Mouse (Mus musculus) erythroblast, embryonic 14.5 days (primary cell): ENCODE data around the gene Raet1e. TPM values are rescaled to one million over a fixed set of nuclear protein-coding genes. Genes with fewer than 3 reads are reported as not detected.
"Not testable (repeated sequence)": the region's sequence is repeated elsewhere in the genome, so short reads cannot be mapped to it uniquely, and the experiment has no call there.

Experiments
- H3K27me3 ChIP-seq: 2 replicates; pipeline ENCODE4 v1.6.1; 2012; ENCODE audit warnings: inconsistent platforms; ENCODE audit not compliant: control insufficient read depth
- H3K36me3 ChIP-seq: 2 replicates; pipeline ENCODE4 v1.6.1; 2012; ENCODE audit warnings: mild to moderate bottlenecking, inconsistent platforms; ENCODE audit not compliant: control insufficient read depth
- H3K4me1 ChIP-seq: 2 replicates; pipeline ENCODE4 v1.6.1; 2012; ENCODE audit warnings: inconsistent platforms; ENCODE audit not compliant: control insufficient read depth
- H3K4me3 ChIP-seq: replicated peaks from 2 replicates; pipeline ENCODE3; 2012; ENCODE audit warnings: moderate library complexity, mild to moderate bottlenecking, inconsistent platforms
- H3K9me3 ChIP-seq: 2 replicates; pipeline ENCODE4 v1.6.1; 2012; ENCODE audit warnings: low read length, inconsistent platforms, mixed read lengths; ENCODE audit not compliant: control insufficient read depth
- GATA1 ChIP-seq: IDR thresholded peaks from 2 replicates; pipeline ENCODE4 v1.6.1; 2012; ENCODE audit warnings: low read length, inconsistent platforms, mixed read lengths
- TAL1 ChIP-seq: IDR thresholded peaks from 3 replicates; pipeline ENCODE4 v1.6.1; 2012; ENCODE audit warnings: low read length, inconsistent platforms, mixed read lengths
- polyA plus RNA-seq: library from polyadenylated mRNA; stranded (reverse); fragments of >175 nt; gene quantifications from 2 replicates; pipeline ENCODE4 v1.2.3, GENCODE M21; 2012

Raet1e gene
- not detected in 2 replicates for polyA plus RNA-seq

- peaks cover 68% of the 10 kb centered on the region for H3K27me3 ChIP-seq
- not testable (repeated sequence) for H3K9me3 ChIP-seq, H3K36me3 ChIP-seq, H3K4me3 ChIP-seq, H3K4me1 ChIP-seq
Measured at GRCm38 (mm10) chr10:22158310-22158999, at the start of gene Raet1e, which contains the start of gene H60b. Gene Raet1e (plus strand): TSS chr10:22158569. Gene H60b (plus strand): TSS chr10:22158586.

GRCm38 (mm10) chr10:22140665-22141280 is 17.6 kb upstream of the Raet1e start:
- H3K4me3 ChIP-seq = no peak overlapping the region
- H3K27me3 ChIP-seq = no peaks in the 10 kb centered on the region
- TF ChIP-seq GATA1 (no peak), TAL1 (no peak)
- H3K4me1 ChIP-seq = no peaks in the 10 kb centered on the region
- H3K9me3 ChIP-seq = no peaks in the 10 kb centered on the region
- H3K36me3 ChIP-seq = no peaks in the 10 kb centered on the region

- not testable (repeated sequence) for H3K27me3 ChIP-seq, H3K4me1 ChIP-seq, H3K9me3 ChIP-seq, H3K4me3 ChIP-seq, H3K36me3 ChIP-seq
Measured at GRCm38 (mm10) chr10:22142194-22142593, 16.2 kb upstream of the Raet1e start.

GRCm38 (mm10) chr10:22142926-22143325 is 15.4 kb upstream of the Raet1e start:
- H3K4me3 ChIP-seq = no peak overlapping the region
- no peaks in the 10 kb centered on the region for H3K36me3 ChIP-seq
- H3K27me3 ChIP-seq = no peaks in the 10 kb centered on the region
- no peaks in the 10 kb centered on the region for H3K9me3 ChIP-seq
- TF ChIP-seq TAL1 (no peak), GATA1 (no peak)
- H3K4me1 ChIP-seq = no peaks in the 10 kb centered on the region

GRCm38 (mm10) chr10:22148441-22149072 is 9.8 kb upstream of the Raet1e start:
- Histone ChIP-seq H3K36me3 (no peaks in the 10 kb centered on the region), H3K9me3 (no peaks in the 10 kb centered on the region), H3K27me3 (peaks cover 47% of the 10 kb centered on the region), H3K4me1 (no peaks in the 10 kb centered on the region), H3K4me3 (peak overlapping the region; percentile 36)
- TF ChIP-seq GATA1 (no peak), TAL1 (no peak)

- no peak for TF ChIP-seq GATA1
- Histone ChIP-seq H3K4me1 (no peaks in the 10 kb centered on the region), H3K27me3 (peaks cover 53% of the 10 kb centered on the region), H3K36me3 (no peaks in the 10 kb centered on the region), H3K9me3 (no peaks in the 10 kb centered on the region), H3K4me3 (peak within 1 kb of the TSS; percentile 36)
Measured at GRCm38 (mm10) chr10:22149073-22149690, 9.2 kb upstream of the Raet1e start, which contains the start of gene E030030I06Rik. Gene E030030I06Rik (minus strand): TSS chr10:22149270.

- peaks cover 60% of the 10 kb centered on the region for H3K27me3 ChIP-seq
- H3K36me3 ChIP-seq = no peaks in the 10 kb centered on the region
- no peaks in the 10 kb centered on the region for H3K4me1 ChIP-seq
- H3K4me3 ChIP-seq = no peak overlapping the region
- TF ChIP-seq TAL1 = no peak
- no peak for TF ChIP-seq GATA1
- no peaks in the 10 kb centered on the region for H3K9me3 ChIP-seq
Measured at GRCm38 (mm10) chr10:22149691-22150465, 8.5 kb upstream of the Raet1e start.

- Histone ChIP-seq H3K9me3 (no peaks in the 10 kb centered on the region), H3K4me1 (no peaks in the 10 kb centered on the region), H3K36me3 (no peaks in the 10 kb centered on the region), H3K4me3 (no peak overlapping the region), H3K27me3 (peaks cover 67% of the 10 kb centered on the region)
- TF ChIP-seq GATA1 = no peak
- TF ChIP-seq TAL1 = no peak
Measured at GRCm38 (mm10) chr10:22150593-22150992, 7.8 kb upstream of the Raet1e start.

GRCm38 (mm10) chr10:22151056-22151862 is 7.1 kb upstream of the Raet1e start:
- not testable (repeated sequence) for H3K4me3 ChIP-seq, H3K9me3 ChIP-seq, H3K36me3 ChIP-seq, H3K4me1 ChIP-seq
- H3K27me3 ChIP-seq = peaks cover 74% of the 10 kb centered on the region

- H3K9me3 ChIP-seq, H3K4me3 ChIP-seq, H3K36me3 ChIP-seq, H3K4me1 ChIP-seq: not testable (repeated sequence)
- peaks cover 82% of the 10 kb centered on the region for H3K27me3 ChIP-seq
Measured at GRCm38 (mm10) chr10:22151863-22152640, 6.3 kb upstream of the Raet1e start.

GRCm38 (mm10) chr10:22153147-22153690 is 5.2 kb upstream of the Raet1e start:
- H3K9me3 ChIP-seq, H3K4me3 ChIP-seq, H3K36me3 ChIP-seq, H3K4me1 ChIP-seq: not testable (repeated sequence)
- peaks cover 90% of the 10 kb centered on the region for H3K27me3 ChIP-seq
